In genomic region chr15:97779576-97779975, GRCm38 (mm10) we compare ENCODE assay signal across 32 mouse cellular contexts. TPM values are rescaled to one million over a fixed set of nuclear protein-coding genes. Genes with fewer than 3 reads are reported as not detected.
A peak's percentile ranks its signal among the peaks of the same experiment; 100 is the strongest.
DNase-seq lines count a peak whose midpoint lies in the region; ATAC-seq and TF ChIP-seq lines count a peak whose summit lies in the region.
"Had no signal": no experiment of that assay in that cellular context is flagged by ENCODE, and none has a peak within 500 bp of the region (broad histone marks: within the 10 kb centered on the region; RNA-seq: fewer than 3 reads in every experiment).

No protein-coding gene starts in this region.

- no peaks in the 10 kb centered on the region for H3K36me3 ChIP-seq in kidney, adult 2 months (ENCODE audit: control insufficient read depth, insufficient read depth, low read length)
- H3K36me3 ChIP-seq in limb, embryonic 15.5 days, result no peaks in the 10 kb centered on the region
- H3K36me3 ChIP-seq: forebrain, embryonic 15.5 days; liver, embryonic 15.5 days; midbrain, embryonic 13.5 days; neural tube, embryonic 15.5 days had no signal

- H3K4me1 ChIP-seq in kidney, adult 2 months (ENCODE audit: control insufficient read depth, insufficient read depth, low read length), result peaks cover 45% of the 10 kb centered on the region
- peaks cover 21% of the 10 kb centered on the region for H3K4me1 ChIP-seq in embryonic fibroblast, embryonic 13.5 days (ENCODE audit: control insufficient read depth, insufficient read depth, low read length)
- H3K4me1 ChIP-seq in limb, embryonic 15.5 days, result peaks cover 51% of the 10 kb centered on the region

- no peak for ATAC-seq in limb, embryonic 15.5 days (ENCODE audit: insufficient number of reproducible peaks, low FRiP score, low TSS enrichment, low read depth)
- no peak for ATAC-seq in megakaryocyte, adult 5-6 weeks (ENCODE audit: poor library complexity, severe bottlenecking)
- ATAC-seq: activated CD4-positive, CD25-positive, alpha-beta regulatory T cell, adult 4 months; forebrain, embryonic 15.5 days; intestine, postnatal 0 days; midbrain, embryonic 13.5 days had no signal

- no peaks in the 10 kb centered on the region for H3K27me3 ChIP-seq in kidney, adult 2 months (replicated peaks; ENCODE audit: control insufficient read depth, insufficient read depth, low read length)
- no peaks in the 10 kb centered on the region for H3K27me3 ChIP-seq in limb, embryonic 15.5 days

- 100% methylated on average over 1 of the region's 1 CpGs for WGBS in kidney, adult 2 months
- 76% methylated on average over 1 of the region's 1 CpGs for WGBS in limb, embryonic 15.5 days

- no peaks in the 10 kb centered on the region for H3K9me3 ChIP-seq in limb, embryonic 15.5 days
- H3K9me3 ChIP-seq: forebrain, embryonic 15.5 days; liver, embryonic 15.5 days; megakaryocyte, embryonic 14.5 days; midbrain, embryonic 13.5 days; neural tube, embryonic 15.5 days had no signal

- H3K4me3 ChIP-seq in kidney, adult 2 months (ENCODE audit: insufficient read depth, low read depth, low read length), result no peak overlapping the region
- no peak overlapping the region for H3K4me3 ChIP-seq in layer of hippocampus, adult 2 months
- no peak overlapping the region for H3K4me3 ChIP-seq in embryonic fibroblast, embryonic 13.5 days (ENCODE audit: insufficient read depth, low read length)
- H3K4me3 ChIP-seq in limb, embryonic 15.5 days, result no peak overlapping the region
- H3K4me3 ChIP-seq: forebrain, embryonic 15.5 days; left cerebral cortex, adult 2 months; liver, embryonic 15.5 days; megakaryocyte, embryonic 14.5 days; midbrain, embryonic 13.5 days; neural tube, embryonic 15.5 days had no signal

- H3K9ac ChIP-seq in limb, embryonic 15.5 days, result no peak overlapping the region
- H3K9ac ChIP-seq: forebrain, embryonic 15.5 days; hindbrain, embryonic 14.5 days; liver, embryonic 15.5 days; lung, embryonic 14.5 days; midbrain, embryonic 13.5 days; neural tube, embryonic 15.5 days had no signal

- no peak for TF ChIP-seq CTCF in kidney, adult 2 months (conservative IDR thresholded peaks at IDR 0.05; ENCODE audit: insufficient read depth, insufficient read length, low read depth, low read length)
- TF ChIP-seq CTCF in layer of hippocampus, adult 2 months (conservative IDR thresholded peaks at IDR 0.05), result no peak
- no peak for TF ChIP-seq CTCF in embryonic fibroblast, embryonic 13.5 days (IDR thresholded peaks at IDR 0.05; ENCODE audit: borderline replicate concordance, insufficient read depth, low read length)

- peak; percentile 8 for DNase-seq in kidney, adult 2 months
- DNase-seq in kidney, adult 8-10 months, result no peak
- DNase-seq in layer of hippocampus, adult 2 months (ENCODE audit: low spot score in 2 of 2), result no peak
- no peak for DNase-seq in layer of hippocampus, postnatal 36 days
- DNase-seq in layer of hippocampus, adult 9-10 months (ENCODE audit: low spot score), result no peak
- DNase-seq: adrenal gland, adult 8-10 months; B cell, adult 2 months; cerebellum, adult 2 months; cerebellum, postnatal 14 days; gastrocnemius, postnatal 25 days; heart, adult 18-20 months; heart, postnatal 10 days; lung, postnatal 36 days; retina, postnatal 1 day; right cerebral cortex, postnatal 25 days; thymus, adult 18-20 months; thymus, postnatal 25 days had no signal

- peak overlapping the region; percentile 86 for H3K27ac ChIP-seq in kidney, adult 2 months (ENCODE audit: insufficient read depth, low read depth, low read length)
- H3K27ac ChIP-seq in layer of hippocampus, adult 2 months, result peak overlapping the region; percentile 80; the same call in 1 of the 2 replicates
- peak overlapping the region; percentile 91 for H3K27ac ChIP-seq in embryonic fibroblast, embryonic 13.5 days (ENCODE audit: insufficient read depth, low read length)
- H3K27ac ChIP-seq in limb, embryonic 15.5 days, result peak overlapping the region; percentile 51
- H3K27ac ChIP-seq: forebrain, embryonic 15.5 days; hindbrain, embryonic 14.5 days; liver, embryonic 15.5 days; midbrain, embryonic 13.5 days; neural tube, embryonic 15.5 days; stomach, postnatal 0 days had no signal

- no peak for TF ChIP-seq POLR2A in kidney, adult 2 months (IDR thresholded peaks at IDR 0.05; ENCODE audit: low read depth, low read length)
- TF ChIP-seq POLR2A in embryonic fibroblast, embryonic 13.5 days (IDR thresholded peaks at IDR 0.05; ENCODE audit: low read depth, low read length), result no peak

- H3K4me2 ChIP-seq in limb, embryonic 15.5 days, result no peak overlapping the region
- H3K4me2 ChIP-seq: forebrain, embryonic 15.5 days; heart, embryonic 11.5 days; hindbrain, embryonic 14.5 days; liver, embryonic 15.5 days; lung, embryonic 14.5 days; midbrain, embryonic 13.5 days; neural tube, embryonic 15.5 days had no signal

RNA-seq across cellular contexts. Expression of gene Slc48a1, which starts 1.3 kb away (rescaled TPM):
- polyA plus RNA-seq in kidney, adult 2 months (2012; rRNA removed), result 182 and 203 TPM in 2 replicates
- total RNA-seq in layer of hippocampus, adult 2 months (2021), result 100 to 1,000 TPM; 133 to 135 TPM
- 100 to 1,000 TPM; 133 to 137 TPM for total RNA-seq in layer of hippocampus, postnatal 36 days (2021)
- 136 and 167 TPM in 2 replicates for polyA plus RNA-seq in embryonic fibroblast, embryonic 13.5 days (2011; ENCODE audit: insufficient read length, low read depth, missing spikeins)
- polyA plus RNA-seq in limb, embryonic 15.5 days (2015; fragmentation: Nextera tagmentation; extraction: Ambion mirVana), result 58.7 and 59.0 TPM in 2 replicates
- 42.3 and 47.1 TPM in 2 replicates for total RNA-seq in megakaryocyte, adult 5-6 weeks (2015)
- 33.1 and 33.5 TPM in 2 replicates for total RNA-seq in megakaryocyte, adult 5-6 weeks (2017)

RNA-seq across cellular contexts. Expression of gene Rapgef3, which starts 11.8 kb away (rescaled TPM):
- 136 and 184 TPM in 2 replicates for polyA plus RNA-seq in kidney, adult 2 months (2012; rRNA removed)
- total RNA-seq in layer of hippocampus, adult 2 months (2021), result 10 to 100 TPM; 45.5 to 46.8 TPM
- 10 to 100 TPM; 41.0 to 59.9 TPM for total RNA-seq in layer of hippocampus, postnatal 36 days (2021)
- polyA plus RNA-seq in embryonic fibroblast, embryonic 13.5 days (2011; ENCODE audit: insufficient read length, low read depth, missing spikeins), result 6.6 and 10.8 TPM in 2 replicates
- 9.8 and 10.7 TPM in 2 replicates for polyA plus RNA-seq in limb, embryonic 15.5 days (2015; fragmentation: Nextera tagmentation; extraction: Ambion mirVana)
- total RNA-seq in megakaryocyte, adult 5-6 weeks (2015), result 0.02 TPM in 1 of 2 replicates, not detected in the other
- total RNA-seq in megakaryocyte, adult 5-6 weeks (2017), result 1.2 and 1.4 TPM in 2 replicates
- polyA plus RNA-seq: activated CD4-positive, CD25-positive, alpha-beta regulatory T cell, adult 4 months had no signal

RNA-seq across cellular contexts. Expression of gene Endou, which starts 48.4 kb away (rescaled TPM):
- polyA plus RNA-seq in kidney, adult 2 months (2012; rRNA removed), result 2.4 and 2.9 TPM in 2 replicates
- total RNA-seq in layer of hippocampus, adult 2 months (2021), result under 1 TPM; 0.59 to 0.96 TPM
- under 1 TPM; 0.27 to 0.71 TPM for total RNA-seq in layer of hippocampus, postnatal 36 days (2021)
- polyA plus RNA-seq in embryonic fibroblast, embryonic 13.5 days (2011; ENCODE audit: insufficient read length, low read depth, missing spikeins), result not detected in 2 replicates
- 60.0 and 68.0 TPM in 2 replicates for polyA plus RNA-seq in limb, embryonic 15.5 days (2015; fragmentation: Nextera tagmentation; extraction: Ambion mirVana)
- total RNA-seq in megakaryocyte, adult 5-6 weeks (2015), result 0.21 TPM in 1 of 2 replicates, not detected in the other
- 0.40 and 0.81 TPM in 2 replicates for total RNA-seq in megakaryocyte, adult 5-6 weeks (2017)
- polyA plus RNA-seq: heart, embryonic 11.5 days; lung, embryonic 14.5 days had no signal

Comparison
In these comparisons a context has a peak if more than half of its experiments do, and no peak if none do; other contexts are left out.
1. RNA of gene Rapgef3, which starts 11.8 kb away (total RNA-seq): 41.0 to 59.9 TPM in layer of hippocampus, postnatal 36 days and 45.5 to 46.8 TPM in layer of hippocampus, adult 2 months; 0.02 to 1.4 TPM in megakaryocyte, adult 5-6 weeks; every median in the first group is over 10 times any median in the second.
2. Peak in every context shown above with its lines, with median percentiles within 50 percentile points of each other: H3K27ac ChIP-seq.